Mouse (Mus musculus): ENCODE measurements around the gene Ifit3. TPM values are rescaled to one million over a fixed set of nuclear protein-coding genes. Genes with fewer than 3 reads are reported as not detected.

Gene Ifit3
- total RNA-seq, 2 experiments from 2014 or later: 0.87 to 1.6 TPM

Other genes starting within 250 kb of the Ifit3 start
- gene Ch25h, start 108.4 kb upstream of the Ifit3 start, total RNA-seq (2021): under 1 TPM in 1 of 2 experiments, not detected in 1; 0.32 TPM
- 10 to 100 TPM; 12.5 to 17.1 TPM for gene Lipa, start 56.1 kb upstream of the Ifit3 start, total RNA-seq (2021)
- gene Ifit2, start 32.8 kb upstream of the Ifit3 start, total RNA-seq (2021): 1 to 10 TPM; 3.1 to 3.3 TPM
- gene Ifit1bl1, start 18.4 kb downstream of the Ifit3 start, total RNA-seq (2021): under 1 TPM; 0.11 to 0.16 TPM
- under 1 TPM; 0.40 to 0.50 TPM for gene Ifit3b, start 24.4 kb downstream of the Ifit3 start, total RNA-seq (2021)
- under 1 TPM in 1 of 2 experiments, not detected in 1; 0.12 TPM for gene Ifit1bl2, start 57.2 kb downstream of the Ifit3 start, total RNA-seq (2021)
- under 1 TPM; 0.09 to 0.12 TPM for gene Ifit1, start 57.3 kb downstream of the Ifit3 start, total RNA-seq (2021)
- gene Slc16a12, start 163.8 kb downstream of the Ifit3 start, total RNA-seq (2021): 1 to 10 TPM; 1.5 to 2.1 TPM